Mouse (Mus musculus): ENCODE measurements around the gene Nhsl2.

DNA sequence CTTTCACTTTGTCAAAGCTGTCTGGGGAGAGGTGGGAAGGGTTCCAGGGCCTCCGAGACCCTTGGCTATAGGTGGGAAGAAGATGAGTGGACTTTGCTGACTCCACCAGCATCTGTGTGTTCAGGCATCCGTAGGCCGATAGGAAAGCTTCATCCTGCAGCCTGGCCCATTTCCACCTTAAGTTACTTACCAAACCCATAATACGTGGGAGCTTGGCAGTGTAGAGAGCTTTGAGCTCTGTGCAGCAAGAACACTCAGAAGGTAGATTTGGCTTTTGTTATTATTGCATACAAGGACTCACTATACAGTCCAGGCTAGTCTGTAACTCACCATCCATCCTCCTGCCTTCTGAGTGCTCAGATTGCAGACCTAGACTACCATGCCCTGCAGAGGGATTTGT, 112.7 kb downstream of the Nhsl2 start:
- no peak for TF ChIP-seq EP300 (IDR thresholded peaks at IDR 0.05; ENCODE audit: low read depth)
- TF ChIP-seq CTCF (IDR thresholded peaks at IDR 0.05; ENCODE audit: low read depth) = no peak

Data from liver, postnatal 0 days (tissue).